Mouse (Mus musculus) small intestine, adult 2 months (tissue): ENCODE data around the gene Sgms1. TPM values are rescaled to one million over a fixed set of nuclear protein-coding genes. Genes with fewer than 3 reads are reported as not detected.

ENCODE experiments used
- H3K27ac ChIP-seq: fragments of 200-500 bp; 2 replicates; pipeline ENCODE4 v1.5.1; 2012; ENCODE audit warnings: low read depth, low read length, control low read depth, inconsistent platforms; ENCODE audit not compliant: insufficient read depth
- H3K27me3 ChIP-seq: fragments of 200-500 bp; 2 replicates; pipeline ENCODE4 v1.6.1; 2012; ENCODE audit warnings: mild to moderate bottlenecking, moderate library complexity, low read length, inconsistent platforms; ENCODE audit not compliant: control insufficient read depth, insufficient read depth
- H3K36me3 ChIP-seq: fragments of 200-500 bp; 2 replicates; pipeline ENCODE4 v1.6.1; 2012; ENCODE audit warnings: mild to moderate bottlenecking, low read length, control low read depth, inconsistent platforms; ENCODE audit not compliant: control insufficient read depth, insufficient read depth
- H3K4me1 ChIP-seq: fragments of 200-500 bp; 2 replicates; pipeline ENCODE4 v1.6.1; 2012; ENCODE audit warnings: low read length, inconsistent platforms, mixed read lengths; ENCODE audit not compliant: control insufficient read depth, insufficient read depth, insufficient read length
- H3K4me3 ChIP-seq: fragments of 200-500 bp; 2 replicates; pipeline ENCODE4 v1.5.1; 2012; ENCODE audit warnings: low read depth, mild to moderate bottlenecking, control low read depth, inconsistent platforms, low read length, moderate library complexity
- CTCF ChIP-seq: fragments of 200-500 bp; IDR thresholded peaks from 2 replicates; pipeline ENCODE4 v1.5.1; 2012; ENCODE audit warnings: low read depth, mild to moderate bottlenecking, control low read depth, inconsistent platforms, low read length, moderate library complexity, mixed read lengths; ENCODE audit not compliant: insufficient replicate concordance, insufficient read length; ENCODE audit errors: extremely low read depth
- POLR2A ChIP-seq: fragments of 200-500 bp; IDR thresholded peaks from 2 replicates; pipeline ENCODE4 v1.6.1; 2012; ENCODE audit warnings: low read depth, mild to moderate bottlenecking, control low read depth, inconsistent platforms, low read length, moderate library complexity
- WGBS: fragments of 180-500 bp; shearing (Covaris S2); methylation state at CpG from one replicate; pipeline ENCODE4 v1.1.7; 2018; 5-methylcytosine and 5-hydroxymethylcytosine counted together
- polyA plus RNA-seq: library from polyadenylated mRNA; depleted of rRNA; stranded (reverse); fragments of >200 nt; gene quantifications from 2 replicates; pipeline ENCODE4 v1.2.3, GENCODE M21; 2012

Gene Sgms1
- polyA plus RNA-seq, 1 experiment: 7.5 TPM

DNA sequence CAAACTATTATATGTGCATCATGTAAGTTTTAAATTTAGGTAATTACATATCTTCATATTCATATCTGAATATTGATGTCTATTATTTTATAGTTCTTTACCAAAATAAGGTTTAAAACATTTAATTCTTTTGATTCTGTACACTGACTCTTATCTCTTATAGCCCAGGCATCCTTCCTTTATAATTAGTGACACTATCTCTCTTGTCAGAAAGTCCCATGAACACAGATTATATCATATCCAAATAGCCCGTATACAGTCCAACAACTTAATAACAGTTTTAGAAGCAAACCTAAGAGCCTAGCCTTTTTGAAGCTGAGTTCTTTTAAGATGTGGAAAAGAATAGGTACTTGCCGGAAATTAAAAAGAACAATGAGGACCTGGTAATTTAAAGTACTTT, 135.3 kb downstream of the Sgms1 start:
- TF ChIP-seq POLR2A (no peak), CTCF (no peak)
- WGBS: 67% methylated on average over 2 of the region's 2 CpGs
- H3K27ac ChIP-seq: no peak overlapping the region
- no peaks in the 10 kb centered on the region for H3K27me3 ChIP-seq
- peaks cover 19% of the 10 kb centered on the region; the same call in 1 of the 2 replicates for H3K4me1 ChIP-seq
- no peaks in the 10 kb centered on the region for H3K36me3 ChIP-seq
- H3K4me3 ChIP-seq: no peak overlapping the region

DNA sequence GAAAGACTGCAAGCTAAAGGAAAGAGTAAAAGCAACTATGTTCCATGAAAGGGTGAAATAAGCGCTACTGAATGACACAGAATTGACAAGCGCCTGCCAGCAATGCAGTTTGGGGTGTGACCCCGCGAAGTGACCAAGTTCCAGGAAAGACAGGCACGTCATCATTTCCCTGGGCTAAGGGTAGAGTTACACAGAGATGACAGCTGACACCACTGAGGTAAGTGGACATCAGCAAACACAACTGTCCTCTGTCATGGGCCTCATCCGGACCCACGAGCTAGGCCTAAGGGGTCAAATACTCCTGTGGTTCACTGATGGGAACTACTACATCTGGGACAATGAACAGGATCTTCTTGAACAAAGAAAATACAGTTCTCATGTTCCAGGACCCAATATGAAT, 136.5 kb downstream of the Sgms1 start:
- Histone ChIP-seq H3K36me3 (no peaks in the 10 kb centered on the region), H3K4me1 (peaks cover 19% of the 10 kb centered on the region; the same call in 1 of the 2 replicates), H3K27me3 (no peaks in the 10 kb centered on the region), H3K4me3 (no peak overlapping the region), H3K27ac (no peak overlapping the region)
- TF ChIP-seq POLR2A (no peak), CTCF (no peak)
- 90% methylated on average over 7 of the region's 7 CpGs for WGBS

DNA sequence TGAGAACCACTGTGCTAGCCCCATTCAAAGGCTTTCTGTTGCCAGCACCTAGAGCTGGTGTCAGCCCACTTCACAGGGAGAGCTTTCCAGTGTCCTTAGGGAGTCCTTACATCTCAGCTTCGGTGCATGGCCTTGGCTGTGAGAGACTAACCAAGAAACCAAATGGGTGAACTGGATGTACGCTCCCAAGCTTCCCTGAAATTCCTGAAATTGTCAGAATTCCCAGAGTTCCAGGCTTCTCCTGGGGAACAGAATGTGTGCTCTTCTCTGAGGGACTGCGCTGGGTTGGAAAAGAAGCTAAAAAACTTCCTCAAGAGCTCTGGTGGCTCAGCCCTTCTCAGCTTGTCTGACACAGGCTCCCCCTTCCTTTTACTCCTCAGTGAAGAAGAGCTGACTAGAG, 137.1 kb downstream of the Sgms1 start:
- Histone ChIP-seq H3K4me1 (peaks cover 19% of the 10 kb centered on the region; the same call in 1 of the 2 replicates), H3K27me3 (no peaks in the 10 kb centered on the region), H3K4me3 (no peak overlapping the region), H3K36me3 (no peaks in the 10 kb centered on the region), H3K27ac (no peak overlapping the region)
- 85% methylated on average over 3 of the region's 3 CpGs for WGBS
- TF ChIP-seq CTCF (no peak), POLR2A (no peak)

DNA sequence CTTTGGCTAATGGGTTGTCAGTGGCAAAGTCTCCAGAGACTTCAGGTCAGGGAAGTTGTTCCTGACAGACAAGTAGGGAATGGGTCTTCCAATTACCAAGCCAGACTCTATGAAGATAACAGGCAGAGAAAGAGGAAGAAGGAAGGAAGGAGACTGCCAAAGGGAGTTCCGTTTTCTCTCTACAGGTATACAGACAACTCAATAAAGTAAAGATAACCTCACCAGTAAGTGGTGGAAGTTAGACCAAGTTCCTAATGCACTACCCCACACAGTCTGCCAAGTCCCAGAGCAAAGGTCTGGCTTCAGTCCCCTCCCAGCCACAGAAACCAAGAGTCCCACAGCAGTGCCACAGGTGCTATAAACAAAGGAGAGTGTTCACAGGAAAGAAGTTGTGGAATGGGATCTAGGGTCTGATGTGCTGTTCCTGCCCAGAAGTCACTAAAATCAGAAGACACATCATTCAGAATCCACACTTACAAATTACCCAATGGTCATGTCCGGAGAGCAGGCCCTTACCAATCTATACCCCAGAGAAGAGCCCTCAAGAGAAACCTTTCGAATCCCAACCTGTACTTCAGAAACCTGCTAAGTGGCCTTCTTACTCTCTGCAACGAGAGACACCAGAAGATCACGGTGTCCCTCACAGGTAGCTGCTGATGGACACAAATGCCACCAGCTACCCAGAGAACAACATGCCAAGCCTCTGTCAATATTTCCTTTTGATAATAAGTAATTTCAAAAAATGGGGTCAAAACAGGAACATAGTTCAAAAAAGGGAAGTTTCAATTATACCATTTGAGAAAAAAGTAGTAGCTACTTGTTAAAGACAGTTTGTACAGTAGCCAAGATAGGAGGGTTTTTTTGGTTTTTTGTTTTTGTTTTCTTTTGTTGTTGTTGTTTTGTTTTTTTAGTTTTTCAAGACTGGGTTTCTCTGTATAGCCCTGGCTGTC, 140.1 kb downstream of the Sgms1 start:
- H3K36me3 ChIP-seq: no peaks in the 10 kb centered on the region; the same call in 1 of the 2 replicates
- TF ChIP-seq POLR2A (no peak), CTCF (no peak)
- 43% methylated on average over 5 of the region's 5 CpGs for WGBS
- no peak overlapping the region for H3K4me3 ChIP-seq
- no peaks in the 10 kb centered on the region for H3K27me3 ChIP-seq
- H3K27ac ChIP-seq: peak overlapping the region; percentile 40; the same call in 1 of the 2 replicates
- peaks cover 15% of the 10 kb centered on the region; the same call in 1 of the 2 replicates for H3K4me1 ChIP-seq

DNA sequence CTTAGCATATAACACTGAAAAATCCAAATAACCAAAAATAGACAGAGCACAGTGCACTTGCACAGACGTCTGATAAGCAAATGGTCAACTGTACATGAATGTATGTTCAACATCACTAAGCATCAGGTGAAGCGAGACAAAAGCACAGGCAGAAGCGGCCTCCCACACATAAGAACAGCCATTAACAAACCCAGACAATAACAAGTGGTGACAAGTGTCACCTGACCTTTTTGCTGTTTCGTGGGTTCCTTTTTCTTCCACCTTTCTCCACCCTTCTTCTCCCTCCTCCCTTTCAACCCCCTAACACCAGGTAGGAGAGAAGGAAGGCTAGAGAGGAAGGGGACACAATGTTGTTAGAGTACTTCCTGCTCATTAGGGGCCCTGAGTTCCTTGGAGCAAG, 144.6 kb downstream of the Sgms1 start:
- Histone ChIP-seq H3K27me3 (no peaks in the 10 kb centered on the region), H3K4me1 (peaks cover 15% of the 10 kb centered on the region), H3K27ac (no peak overlapping the region), H3K4me3 (no peak overlapping the region), H3K36me3 (no peaks in the 10 kb centered on the region; the same call in 1 of the 2 replicates)
- no peak for TF ChIP-seq POLR2A
- TF ChIP-seq CTCF: no peak
- 83% methylated on average over 4 of the region's 4 CpGs for WGBS

DNA sequence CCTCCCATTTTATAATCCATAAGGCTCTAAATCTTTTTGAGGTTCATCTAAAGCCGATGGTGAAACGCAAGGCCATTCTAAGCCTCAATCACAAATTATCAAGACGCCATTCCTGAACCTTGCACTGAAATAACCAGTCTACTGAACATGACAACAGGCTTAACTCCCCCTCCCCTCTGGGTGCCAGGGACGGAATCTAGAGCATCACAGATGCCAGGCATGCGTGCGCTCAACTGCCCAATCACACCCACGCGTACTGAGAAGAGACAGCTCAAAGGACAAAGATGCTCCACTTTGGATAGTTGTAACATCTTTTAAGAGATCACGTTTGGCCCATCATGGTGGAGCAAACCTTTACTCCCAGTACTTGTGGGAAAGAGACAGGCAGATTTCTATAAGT, 146.3 kb downstream of the Sgms1 start:
- Histone ChIP-seq H3K4me1 (peaks cover 7% of the 10 kb centered on the region), H3K4me3 (no peak overlapping the region), H3K27ac (no peak overlapping the region), H3K27me3 (no peaks in the 10 kb centered on the region), H3K36me3 (no peaks in the 10 kb centered on the region; the same call in 1 of the 2 replicates)
- no peak for TF ChIP-seq CTCF
- TF ChIP-seq POLR2A: no peak
- 97% methylated on average over 9 of the region's 9 CpGs for WGBS

DNA sequence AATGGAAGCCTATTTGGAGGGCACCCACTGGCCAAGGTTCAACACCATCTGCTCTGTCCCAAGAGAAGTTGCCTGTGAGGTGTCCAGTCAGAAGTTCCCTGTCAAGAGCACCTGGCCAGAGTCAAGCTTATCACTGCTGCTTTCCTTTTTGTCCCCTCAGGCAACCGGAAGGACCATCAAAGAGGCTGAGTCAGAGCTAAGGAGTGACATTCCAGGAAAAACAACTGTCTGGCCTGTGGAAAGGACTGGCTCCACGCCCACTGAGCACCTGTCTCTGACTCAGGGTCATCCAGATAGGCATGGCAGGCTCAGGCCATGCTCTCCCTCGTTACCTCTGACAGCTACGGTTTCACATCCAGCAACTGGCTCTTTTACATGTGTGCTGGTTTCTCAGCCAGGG, 147.4 kb downstream of the Sgms1 start:
- TF ChIP-seq POLR2A (no peak), CTCF (no peak)
- WGBS: 30% methylated on average over 4 of the region's 4 CpGs
- Histone ChIP-seq H3K36me3 (no peaks in the 10 kb centered on the region; the same call in 1 of the 2 replicates), H3K4me3 (no peak overlapping the region), H3K27ac (0 out of 2 replicates have a peak overlapping the region, but pooled peaks have one; percentile 4), H3K4me1 (peaks cover 7% of the 10 kb centered on the region), H3K27me3 (no peaks in the 10 kb centered on the region)
